Mouse (Mus musculus) hindbrain, postnatal 0 days (tissue): ENCODE data around the gene Baiap2. TPM values are rescaled to one million over a fixed set of nuclear protein-coding genes. Genes with fewer than 3 reads are reported as not detected.

ENCODE experiments used
- ATAC-seq: fragments of 200-750 bp; cut with Nextera tagmentation; 2 replicates; pipeline ENCODE4 v1.8.0; 2017; ENCODE audit warnings: mild to moderate bottlenecking, moderate TSS enrichment, moderate library complexity
- DNase-seq: peaks from one replicate; pipeline ENCODE4 v3.0.0-alpha.2; 2015; ENCODE audit warnings: low spot score
- H3K27ac ChIP-seq: fragments of 300-500 bp; sonication (generic); 2 replicates; pipeline ENCODE4 v1.5.1; 2014; ENCODE audit warnings: mild to moderate bottlenecking
- H3K27me3 ChIP-seq: fragments of 300-500 bp; sonication (generic); 2 replicates; pipeline ENCODE4 v1.6.1; 2014; ENCODE audit warnings: low read length, mixed read lengths; ENCODE audit not compliant: insufficient read depth
- H3K36me3 ChIP-seq: fragments of 300-500 bp; sonication (generic); 2 replicates; pipeline ENCODE4 v1.6.1; 2014; ENCODE audit warnings: low read length, mixed read lengths; ENCODE audit not compliant: insufficient read depth
- H3K4me1 ChIP-seq: fragments of 300-500 bp; sonication (generic); 2 replicates; pipeline ENCODE4 v1.6.1; 2014; ENCODE audit warnings: antibody characterized with exemption, low read length, mixed read lengths; ENCODE audit not compliant: insufficient read depth
- H3K4me2 ChIP-seq: fragments of 300-500 bp; sonication (generic); 2 replicates; pipeline ENCODE4 v1.6.1; 2014; ENCODE audit warnings: low read depth, mild to moderate bottlenecking, low read length, moderate library complexity, mixed read lengths
- H3K4me3 ChIP-seq: fragments of 300-500 bp; sonication (generic); 2 replicates; pipeline ENCODE4 v1.5.1; 2014; ENCODE audit warnings: low read length
- H3K9ac ChIP-seq: fragments of 300-500 bp; sonication (generic); replicated peaks from 2 replicates; pipeline ENCODE4 v1.6.1; 2014; ENCODE audit warnings: mild to moderate bottlenecking, low read length, moderate library complexity, mixed read lengths
- H3K9me3 ChIP-seq: fragments of 300-500 bp; sonication (generic); 2 replicates; pipeline ENCODE4 v1.6.1; 2016; ENCODE audit warnings: low read length, mixed read lengths
- CTCF ChIP-seq: IDR thresholded peaks from 2 replicates; pipeline ENCODE4 v1.5.1; 2016; ENCODE audit warnings: antibody characterized with exemption, control low read depth, low read depth
- WGBS: fragments of 180-500 bp; shearing (Covaris S2); extraction: QIAGEN DNeasy Blood & Tissue Kit; methylation state at CpG from one replicate; pipeline ENCODE4 v1.1.7; 2014; 5-methylcytosine and 5-hydroxymethylcytosine counted together
- polyA plus RNA-seq: library from polyadenylated mRNA; unstranded; fragments of >200 nt; fragmentation: Nextera tagmentation; extraction: Ambion mirVana; gene quantifications from 2 replicates; pipeline ENCODE4 v1.2.1, GENCODE M21; 2015
- total RNA-seq: library from RNA; depleted of rRNA; stranded (reverse); fragments of >200 nt; gene quantifications from 2 replicates; pipeline ENCODE4 v1.2.3, GENCODE M21; 2014

The Baiap2 gene
- total and polyA plus RNA-seq, 2 experiments from 2014 or later: 30.8 to 62.4 TPM

- Histone ChIP-seq H3K9ac (no peak overlapping the region), H3K4me3 (no peak overlapping the region), H3K4me1 (peaks cover 7% of the 10 kb centered on the region; the same call in 1 of the 2 replicates), H3K9me3 (no peaks in the 10 kb centered on the region), H3K27ac (peak overlapping the region; percentile 62), H3K4me2 (no peak overlapping the region), H3K27me3 (no peaks in the 10 kb centered on the region), H3K36me3 (peaks cover 16% of the 10 kb centered on the region; the same call in 1 of the 2 replicates)
- TF ChIP-seq CTCF: no peak
- 71% methylated on average over 3 of the region's 3 CpGs for WGBS
- ATAC-seq: no peak
- no peak for DNase-seq
Measured at GRCm38 (mm10) chr11:119981769-119982168, 39.2 kb downstream of the Baiap2 start.

GRCm38 (mm10) chr11:119982236-119982635 lies 39.7 kb downstream of the Baiap2 start:
- WGBS: 70% methylated on average over 3 of the region's 3 CpGs
- TF ChIP-seq CTCF: no peak; the same call in 1 of the 2 replicates
- H3K9ac ChIP-seq: no peak overlapping the region
- ATAC-seq: peak; percentile 58
- H3K4me2 ChIP-seq: no peak overlapping the region
- no peaks in the 10 kb centered on the region for H3K9me3 ChIP-seq
- peak; percentile 76 for DNase-seq
- H3K36me3 ChIP-seq: peaks cover 16% of the 10 kb centered on the region; the same call in 1 of the 2 replicates
- peaks cover 7% of the 10 kb centered on the region; the same call in 1 of the 2 replicates for H3K4me1 ChIP-seq
- H3K27me3 ChIP-seq: no peaks in the 10 kb centered on the region
- H3K27ac ChIP-seq: peak overlapping the region; percentile 62
- no peak overlapping the region for H3K4me3 ChIP-seq

DNA sequence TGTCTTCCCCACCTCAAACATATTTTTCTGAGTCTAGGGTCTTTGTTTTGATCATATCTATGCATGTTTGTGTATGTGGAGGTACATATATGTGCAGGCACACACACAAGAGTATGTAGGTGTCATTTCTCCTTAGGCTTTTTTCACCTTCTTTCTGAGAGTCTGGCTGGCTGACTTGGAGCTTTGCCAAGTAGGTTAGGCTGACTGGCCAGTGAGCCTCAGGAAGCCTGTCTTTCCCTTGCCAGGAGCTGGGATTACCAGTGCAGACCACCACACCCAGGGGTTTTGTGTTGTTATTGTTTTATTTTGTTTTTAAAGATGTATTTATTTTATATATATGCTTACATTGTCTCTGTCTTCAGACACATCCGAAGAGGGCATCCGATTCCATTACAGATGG lies 40.6 kb downstream of the Baiap2 start:
- Histone ChIP-seq H3K27ac (peak overlapping the region; percentile 41; the same call in 1 of the 2 replicates), H3K9me3 (no peaks in the 10 kb centered on the region), H3K27me3 (no peaks in the 10 kb centered on the region), H3K4me2 (no peak overlapping the region), H3K36me3 (peaks cover 16% of the 10 kb centered on the region; the same call in 1 of the 2 replicates), H3K9ac (no peak overlapping the region), H3K4me3 (no peak overlapping the region), H3K4me1 (peaks cover 14% of the 10 kb centered on the region; the same call in 1 of the 2 replicates)
- DNase-seq (peak; percentile 57), ATAC-seq (no peak)
- 68% methylated on average over 2 of the region's 2 CpGs for WGBS
- no peak for TF ChIP-seq CTCF

DNA sequence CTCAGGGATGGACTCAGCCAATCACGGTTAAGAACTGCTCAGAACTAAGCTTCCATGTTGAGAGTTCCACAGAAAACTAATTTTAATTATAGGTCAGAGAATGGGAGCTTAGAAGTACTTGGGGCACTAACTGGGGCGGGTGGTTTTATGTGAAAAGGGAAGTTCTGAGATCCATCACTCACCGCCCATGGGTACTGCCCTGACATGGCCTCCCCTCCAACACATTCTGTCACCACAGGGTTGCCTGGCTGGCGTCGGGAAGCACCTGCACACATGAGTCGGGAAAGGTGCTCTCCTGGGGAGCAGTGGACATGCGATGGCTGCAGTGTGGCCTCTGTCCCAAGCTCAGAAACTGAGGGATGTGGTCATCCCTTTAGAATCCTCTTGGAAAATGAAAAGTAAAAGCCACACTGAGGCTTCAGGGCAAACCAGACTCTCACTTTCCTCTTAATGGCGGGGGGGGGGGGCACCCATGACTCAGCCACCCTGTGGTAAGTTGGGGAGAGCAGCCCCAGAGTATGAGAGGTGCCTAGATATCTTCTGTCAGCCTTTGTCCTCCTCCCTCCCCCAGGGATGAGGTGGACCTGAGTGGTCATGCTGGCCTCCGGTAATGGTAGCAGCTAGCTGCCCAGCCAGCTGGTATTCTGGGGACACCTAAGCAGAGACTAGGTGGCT lies 44.3 kb downstream of the Baiap2 start:
- Histone ChIP-seq H3K9ac (no peak overlapping the region), H3K4me1 (peaks cover 30% of the 10 kb centered on the region), H3K27ac (no peak overlapping the region), H3K4me3 (no peak overlapping the region), H3K27me3 (no peaks in the 10 kb centered on the region), H3K4me2 (no peak overlapping the region), H3K36me3 (peaks cover 11% of the 10 kb centered on the region; the same call in 1 of the 2 replicates), H3K9me3 (no peaks in the 10 kb centered on the region)
- no peak for TF ChIP-seq CTCF
- DNase-seq (no peak), ATAC-seq (no peak)
- WGBS: 80% methylated on average over 9 of the region's 9 CpGs

DNA sequence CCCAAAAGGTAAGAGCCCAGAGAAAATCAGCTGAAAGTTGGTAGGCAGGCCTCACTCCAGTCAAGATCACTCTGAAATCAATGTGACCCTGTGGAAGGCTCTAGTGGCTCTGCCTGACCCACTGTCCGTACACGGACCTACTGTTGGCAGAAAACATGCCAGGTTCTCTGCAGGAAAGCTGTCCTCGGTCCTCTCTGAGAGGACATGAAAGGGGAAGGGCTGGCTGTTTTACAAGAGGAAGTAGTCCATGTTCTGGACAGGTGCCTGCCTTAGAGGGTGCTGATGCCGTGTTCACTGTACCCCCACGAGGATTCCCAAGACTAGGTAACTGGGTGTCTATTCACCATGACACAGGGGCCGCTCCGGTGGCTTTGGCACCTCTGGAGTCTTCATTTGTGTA lies 45.3 kb downstream of the Baiap2 start:
- Histone ChIP-seq H3K4me3 (no peak overlapping the region), H3K27me3 (no peaks in the 10 kb centered on the region), H3K9ac (no peak overlapping the region), H3K9me3 (no peaks in the 10 kb centered on the region), H3K4me2 (no peak overlapping the region), H3K4me1 (peaks cover 30% of the 10 kb centered on the region), H3K36me3 (peaks cover 8% of the 10 kb centered on the region; the same call in 1 of the 2 replicates), H3K27ac (peak overlapping the region; percentile 56; the same call in 1 of the 2 replicates)
- no peak for TF ChIP-seq CTCF
- no peak for ATAC-seq
- 61% methylated on average over 7 of the region's 7 CpGs for WGBS
- DNase-seq: no peak

- WGBS: 72% methylated on average over 7 of the region's 7 CpGs
- ATAC-seq (no peak), DNase-seq (no peak)
- H3K36me3 ChIP-seq: peaks cover 8% of the 10 kb centered on the region; the same call in 1 of the 2 replicates
- no peak overlapping the region for H3K9ac ChIP-seq
- no peak overlapping the region for H3K4me3 ChIP-seq
- H3K27me3 ChIP-seq: no peaks in the 10 kb centered on the region
- no peak for TF ChIP-seq CTCF
- peak overlapping the region; percentile 56; the same call in 1 of the 2 replicates for H3K27ac ChIP-seq
- peaks cover 30% of the 10 kb centered on the region for H3K4me1 ChIP-seq
- H3K9me3 ChIP-seq: no peaks in the 10 kb centered on the region
- H3K4me2 ChIP-seq: no peak overlapping the region
Measured at GRCm38 (mm10) chr11:119988391-119988790, 45.8 kb downstream of the Baiap2 start.

GRCm38 (mm10) chr11:119989115-119989564 lies 46.6 kb downstream of the Baiap2 start:
- peaks cover 30% of the 10 kb centered on the region for H3K4me1 ChIP-seq
- TF ChIP-seq CTCF: 0 out of 2 replicates have a peak, but pooled peaks have one; percentile 17
- DNase-seq (peak; percentile 74), ATAC-seq (peak; percentile 70)
- H3K4me3 ChIP-seq: no peak overlapping the region
- peaks cover 7% of the 10 kb centered on the region for H3K36me3 ChIP-seq
- no peak overlapping the region for H3K9ac ChIP-seq
- H3K4me2 ChIP-seq: no peak overlapping the region
- no peaks in the 10 kb centered on the region for H3K27me3 ChIP-seq
- peak overlapping the region; percentile 56 for H3K27ac ChIP-seq
- no peaks in the 10 kb centered on the region for H3K9me3 ChIP-seq
- WGBS: 16% methylated on average over 10 of the region's 10 CpGs
